Mouse (Mus musculus) heart, adult 2 months (tissue): ENCODE measurements around the gene Rps6ka1.

Source experiments
- CTCF ChIP-seq: fragments of 200-600 bp; IDR thresholded peaks from 2 replicates; pipeline ENCODE4 v1.8.1; 2022; ENCODE audit warnings: antibody characterized with exemption, mild to moderate bottlenecking, moderate library complexity
- POLR2A ChIP-seq: fragments of 200-500 bp; IDR thresholded peaks from 2 replicates; pipeline ENCODE4 v1.6.1; 2011; ENCODE audit warnings: mild to moderate bottlenecking, low read depth, low read length, control low read depth; ENCODE audit not compliant: insufficient read depth

DNA sequence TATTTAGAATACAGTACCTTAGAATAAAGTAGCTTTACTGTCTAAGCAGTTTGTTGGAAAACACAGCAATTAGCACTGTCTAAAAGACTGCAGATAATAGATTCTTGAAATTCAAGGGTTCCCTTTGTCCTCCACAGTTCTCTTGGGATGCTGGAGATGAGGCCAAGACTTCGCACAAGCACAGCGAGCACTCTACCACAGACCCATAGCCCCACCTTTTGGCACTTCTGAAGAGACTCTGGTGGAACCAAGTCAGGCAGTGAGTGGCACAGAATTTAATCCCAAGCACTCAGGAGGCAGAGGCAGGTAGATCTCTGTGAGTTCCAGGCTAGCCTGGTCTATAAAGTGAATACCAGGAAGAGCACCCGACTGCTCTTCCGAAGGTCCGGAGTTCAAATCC, 70.2 kb downstream of the Rps6ka1 start:
- TF ChIP-seq CTCF (no peak), POLR2A (no peak)
